Mouse (Mus musculus): ENCODE results near the gene H1foo.

DNA sequence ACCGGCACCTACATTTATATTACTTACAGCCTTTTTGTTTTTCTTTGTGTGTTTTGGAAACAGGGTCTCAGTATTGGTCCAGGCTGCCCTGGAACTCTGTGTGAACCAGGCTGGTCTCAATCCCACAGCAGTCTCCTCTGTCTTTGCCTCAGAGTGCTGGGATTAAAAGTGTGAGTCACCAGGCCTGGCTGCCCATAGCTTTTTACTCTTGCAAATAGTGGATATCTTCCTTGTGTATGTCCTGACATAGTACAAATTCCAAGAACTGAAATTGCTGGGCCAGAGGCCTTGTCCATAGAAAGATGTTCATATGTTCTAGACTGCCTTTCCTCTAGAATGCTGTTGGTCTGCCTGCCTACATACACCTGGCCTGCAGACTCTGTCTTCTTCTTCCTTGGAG is 48.4 kb upstream of the H1foo start:
- no peak for TF ChIP-seq TAL1 (conservative IDR thresholded peaks at IDR 0.05; ENCODE audit: low read depth, low read length)
- no peak for TF ChIP-seq CTCF (IDR thresholded peaks at IDR 0.05; ENCODE audit: low read depth, low read length)
- no peak for TF ChIP-seq GATA1 (IDR thresholded peaks at IDR 0.05; ENCODE audit: borderline replicate concordance, low read length)
